Mouse (Mus musculus) heart, embryonic 12.5 days (tissue): ENCODE measurements around the gene Hccs. TPM values are rescaled to one million over a fixed set of nuclear protein-coding genes. Genes with fewer than 3 reads are reported as not detected.

Source experiments
- polyA plus RNA-seq: library from polyadenylated mRNA; unstranded; fragments of >200 nt; fragmentation: Nextera tagmentation; extraction: Ambion mirVana; gene quantifications from 2 replicates; pipeline ENCODE4 v1.2.1, GENCODE M21; 2016

Gene Hccs
- polyA plus RNA-seq, 1 experiment from 2014 or later = 57.5 TPM

Other genes starting within 250 kb of the Hccs start
- gene Amelx, start 133.2 kb downstream of the Hccs start, polyA plus RNA-seq = not detected in 2 replicates